Mouse (Mus musculus) kidney, adult 2 months (tissue): Measurements from ENCODE around the gene Cps1. TPM values are rescaled to one million over a fixed set of nuclear protein-coding genes. Genes with fewer than 3 reads are reported as not detected.

Source experiments
- DNase-seq: peaks from one replicate; pipeline ENCODE4 v3.0.0; 2021
- H3K27ac ChIP-seq: fragments of 200-500 bp; 2 replicates; pipeline ENCODE4 v1.5.1; 2012; ENCODE audit warnings: low read depth, low read length, control low read depth, inconsistent platforms; ENCODE audit not compliant: insufficient read depth
- H3K27me3 ChIP-seq: fragments of 200-500 bp; replicated peaks from 2 replicates; pipeline ENCODE4 v1.6.1; 2012; ENCODE audit warnings: mild to moderate bottlenecking, moderate library complexity, low read length, inconsistent platforms; ENCODE audit not compliant: control insufficient read depth, insufficient read depth
- H3K36me3 ChIP-seq: fragments of 200-500 bp; 2 replicates; pipeline ENCODE4 v1.6.1; 2012; ENCODE audit warnings: mild to moderate bottlenecking, moderate library complexity, low read length, inconsistent platforms; ENCODE audit not compliant: control insufficient read depth, insufficient read depth
- H3K4me1 ChIP-seq: fragments of 200-500 bp; 2 replicates; pipeline ENCODE4 v1.6.1; 2011; ENCODE audit warnings: low read length; ENCODE audit not compliant: control insufficient read depth, insufficient read depth
- H3K4me3 ChIP-seq: fragments of 200-500 bp; 2 replicates; pipeline ENCODE4 v1.5.1; 2011; ENCODE audit warnings: mild to moderate bottlenecking, low read depth, low read length, control low read depth; ENCODE audit not compliant: insufficient read depth
- CTCF ChIP-seq: fragments of 200-500 bp; conservative IDR thresholded peaks from 2 replicates; pipeline ENCODE4 v1.5.1; 2011; ENCODE audit warnings: low read depth, mild to moderate bottlenecking, control low read depth, low read length, moderate library complexity, mixed read lengths; ENCODE audit not compliant: insufficient read depth, insufficient read length
- POLR2A ChIP-seq: fragments of 200-500 bp; IDR thresholded peaks from one replicate; pipeline ENCODE4 v1.6.1; 2011; ENCODE audit warnings: low read depth, low read length, control low read depth
- WGBS: fragments of 180-500 bp; shearing (Covaris S2); methylation state at CpG from one replicate; pipeline ENCODE4 v1.1.7; 2018; 5-methylcytosine and 5-hydroxymethylcytosine counted together
- polyA plus RNA-seq: library from polyadenylated mRNA; depleted of rRNA; stranded (reverse); fragments of >200 nt; gene quantifications from 2 replicates; pipeline ENCODE4 v1.2.3, GENCODE M21; 2012

The Cps1 gene
- polyA plus RNA-seq, 1 experiment = not detected

DNA sequence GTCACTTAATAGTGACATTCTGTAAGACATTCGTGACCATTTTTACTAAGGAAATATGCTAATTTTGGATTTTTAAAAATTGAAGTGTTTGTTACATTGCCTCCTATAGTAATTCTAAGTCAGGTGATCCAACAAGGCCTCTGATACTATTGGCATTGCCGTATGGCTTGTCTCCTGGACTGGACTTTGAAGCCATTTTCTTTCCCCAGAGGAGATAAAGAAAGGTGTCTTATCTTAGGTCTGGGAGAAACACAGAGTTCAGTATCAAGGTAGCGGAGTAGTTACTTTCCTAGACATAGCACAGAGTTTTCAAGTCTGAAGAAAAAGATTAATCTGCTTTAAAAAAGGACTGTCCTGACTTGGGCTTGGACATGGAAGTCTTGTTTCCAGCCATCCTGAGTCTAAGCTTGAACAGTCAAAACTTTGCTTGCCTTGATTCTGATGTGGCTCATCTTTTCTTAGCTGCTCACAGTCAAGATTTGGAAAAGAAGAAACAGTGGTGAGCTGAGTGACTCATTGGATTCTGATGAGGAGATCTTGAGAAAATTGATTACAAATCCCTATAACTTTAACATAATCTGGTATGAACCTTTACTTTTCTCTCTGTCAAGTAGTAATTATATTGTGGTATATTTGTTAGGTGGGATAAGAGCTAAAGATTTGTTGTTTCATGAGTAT, 11.1 kb upstream of the Cps1 start:
- DNase-seq = no peak
- Histone ChIP-seq H3K27ac (no peak overlapping the region), H3K27me3 (no peaks in the 10 kb centered on the region), H3K4me3 (no peak overlapping the region), H3K36me3 (no peaks in the 10 kb centered on the region), H3K4me1 (no peaks in the 10 kb centered on the region)
- TF ChIP-seq POLR2A = no peak
- TF ChIP-seq CTCF = no peak
- WGBS = 75% methylated on average over 3 of the region's 3 CpGs

DNA sequence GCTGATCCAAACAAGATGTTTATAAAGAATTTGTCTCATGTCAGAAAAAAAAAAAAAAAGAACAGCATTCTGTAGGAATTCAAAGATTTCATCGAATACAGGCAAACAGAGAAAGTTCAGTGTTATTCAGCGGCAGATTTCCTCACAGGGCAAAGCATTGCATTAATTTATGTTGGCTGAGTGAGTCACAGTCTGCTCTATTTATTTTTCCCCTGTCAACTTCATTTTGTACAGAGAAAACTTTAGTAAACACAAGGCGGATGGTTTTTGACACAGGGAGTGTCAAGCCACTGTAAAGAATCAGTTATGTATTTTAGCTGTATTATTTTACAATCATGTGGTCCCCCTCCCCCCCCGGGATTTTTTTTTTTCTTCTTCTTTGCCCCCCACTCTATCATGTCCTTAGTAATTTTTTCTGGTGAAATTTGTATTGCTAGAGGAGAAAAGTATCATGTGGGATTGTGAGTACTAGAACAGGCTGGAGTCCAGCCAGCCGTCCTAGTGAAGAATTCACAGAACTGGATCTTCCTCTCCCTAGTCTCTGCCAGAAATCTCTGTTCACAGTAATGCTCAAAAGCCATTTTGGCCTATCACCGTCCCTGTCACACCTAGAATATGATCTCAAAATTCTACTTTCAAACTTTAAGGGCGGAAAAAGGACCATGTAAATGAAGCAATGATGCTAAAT, 9.3 kb upstream of the Cps1 start:
- no peak overlapping the region for H3K4me3 ChIP-seq
- H3K4me1 ChIP-seq = no peaks in the 10 kb centered on the region
- no peaks in the 10 kb centered on the region for H3K27me3 ChIP-seq
- H3K36me3 ChIP-seq = no peaks in the 10 kb centered on the region
- TF ChIP-seq CTCF (no peak), POLR2A (no peak)
- no peak overlapping the region for H3K27ac ChIP-seq
- no peak for DNase-seq
- WGBS = 71% methylated on average over 7 of the region's 7 CpGs

DNA sequence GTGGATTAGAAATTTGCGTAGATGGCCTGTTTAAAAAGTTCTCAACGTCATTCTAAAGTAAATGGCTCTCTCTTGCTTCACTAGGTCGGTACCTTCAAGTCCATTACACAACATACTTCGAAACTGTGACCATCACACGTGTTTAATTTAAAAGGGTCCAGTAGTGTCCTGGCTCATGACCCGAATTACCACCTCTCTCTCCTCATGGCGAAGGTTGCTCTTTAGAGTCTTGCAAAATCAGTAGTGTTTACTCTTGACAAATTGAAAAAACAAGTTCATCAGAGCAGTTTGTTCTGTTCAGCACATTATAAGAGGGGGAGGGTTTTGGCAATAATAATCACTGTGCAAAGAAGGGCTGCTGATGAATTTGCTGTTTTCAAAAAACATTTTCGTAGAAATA, 6.3 kb upstream of the Cps1 start:
- TF ChIP-seq POLR2A (no peak), CTCF (no peak)
- Histone ChIP-seq H3K27ac (no peak overlapping the region), H3K27me3 (no peaks in the 10 kb centered on the region), H3K4me1 (no peaks in the 10 kb centered on the region), H3K36me3 (no peaks in the 10 kb centered on the region), H3K4me3 (no peak overlapping the region)
- 57% methylated on average over 8 of the region's 8 CpGs for WGBS
- no peak for DNase-seq

DNA sequence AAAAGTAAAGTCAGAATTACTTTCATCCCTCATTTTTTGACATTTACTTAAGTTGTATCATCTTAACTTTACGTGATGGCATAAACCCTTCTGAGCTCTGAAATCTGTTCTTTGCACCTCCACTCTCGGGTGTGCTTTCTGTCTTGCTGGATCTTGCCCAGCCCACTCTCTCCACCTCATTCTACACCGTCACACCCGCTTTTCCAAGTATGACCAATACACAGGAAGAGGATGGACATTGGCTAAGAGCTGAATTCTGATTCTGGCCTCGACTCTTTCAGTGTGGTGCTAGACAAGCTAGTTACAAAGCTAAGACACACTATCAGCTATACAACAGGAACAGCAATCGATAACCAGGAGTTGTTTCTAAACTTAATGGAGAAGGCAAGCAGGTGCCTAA, 5.0 kb upstream of the Cps1 start:
- Histone ChIP-seq H3K4me1 (no peaks in the 10 kb centered on the region), H3K27me3 (no peaks in the 10 kb centered on the region), H3K36me3 (no peaks in the 10 kb centered on the region), H3K27ac (no peak overlapping the region), H3K4me3 (no peak overlapping the region)
- TF ChIP-seq POLR2A (no peak), CTCF (no peak)
- WGBS = 86% methylated on average over 6 of the region's 6 CpGs
- no peak for DNase-seq

DNA sequence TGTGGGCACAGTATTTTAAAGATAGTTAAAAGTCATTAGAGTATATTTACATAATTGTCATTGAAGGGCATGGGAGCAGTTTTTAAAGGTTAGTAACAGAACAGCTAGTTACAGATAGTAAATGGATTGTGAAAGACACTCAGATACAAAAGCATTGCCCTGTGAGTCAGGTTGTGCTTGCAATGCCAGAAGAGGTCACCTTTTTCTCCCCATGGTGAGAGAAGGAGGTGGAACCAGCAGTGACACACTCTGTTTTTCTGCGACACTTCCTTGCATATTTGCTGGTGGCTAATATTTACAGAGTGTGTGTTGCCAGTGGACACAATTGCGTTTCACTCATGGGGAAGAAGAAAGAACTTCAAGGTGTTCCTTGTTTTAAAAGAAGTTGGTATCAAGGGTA, 2.6 kb downstream of the Cps1 start:
- WGBS = 77% methylated on average over 2 of the region's 2 CpGs
- H3K4me1 ChIP-seq = no peaks in the 10 kb centered on the region
- TF ChIP-seq CTCF (no peak), POLR2A (no peak)
- no peak for DNase-seq
- H3K27ac ChIP-seq = no peak overlapping the region
- H3K4me3 ChIP-seq = no peak overlapping the region
- no peaks in the 10 kb centered on the region for H3K27me3 ChIP-seq
- H3K36me3 ChIP-seq = no peaks in the 10 kb centered on the region

DNA sequence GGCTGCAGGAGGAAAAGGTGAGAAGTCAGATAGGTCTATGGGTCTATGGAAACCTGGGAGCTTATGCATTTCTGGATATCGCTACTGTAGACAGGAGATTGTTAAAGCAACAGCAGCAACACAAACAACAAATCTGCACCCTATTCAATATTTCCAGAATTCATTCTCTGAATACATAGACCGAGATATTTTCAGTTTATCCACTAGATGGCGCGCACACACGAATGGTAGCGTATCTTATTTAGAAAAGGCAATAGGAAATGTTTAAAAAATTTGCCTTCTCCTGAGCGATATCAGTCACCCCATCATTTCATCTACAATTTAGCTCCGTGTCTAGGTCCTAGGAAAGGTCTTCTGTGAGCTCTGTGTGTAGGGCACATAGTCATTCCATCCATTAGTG, 21.1 kb downstream of the Cps1 start:
- TF ChIP-seq POLR2A (no peak), CTCF (no peak)
- peak; percentile 13 for DNase-seq
- H3K27ac ChIP-seq = no peak overlapping the region
- no peaks in the 10 kb centered on the region for H3K36me3 ChIP-seq
- H3K27me3 ChIP-seq = no peaks in the 10 kb centered on the region
- WGBS = 5% methylated on average over 8 of the region's 8 CpGs
- no peaks in the 10 kb centered on the region for H3K4me1 ChIP-seq
- H3K4me3 ChIP-seq = no peak overlapping the region

DNA sequence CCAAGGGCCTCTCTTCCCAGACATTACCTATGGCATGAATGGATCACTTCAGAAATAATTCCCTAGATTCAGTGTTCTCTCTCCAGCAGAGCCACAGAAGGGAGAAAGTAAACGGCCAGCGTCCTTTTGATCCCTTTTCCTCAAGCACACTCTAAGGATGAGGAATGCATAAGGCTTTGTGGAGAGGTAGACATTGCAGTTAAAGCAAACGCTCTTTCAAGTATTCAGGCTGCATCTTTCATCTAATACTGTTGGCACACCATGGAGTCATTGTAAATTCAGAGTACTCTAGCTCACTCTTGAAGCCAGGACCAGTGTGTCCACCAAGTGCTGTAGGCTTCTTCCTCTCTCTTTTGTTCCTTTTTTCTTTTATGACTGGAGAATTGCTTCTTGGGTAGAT, 28.4 kb downstream of the Cps1 start:
- Histone ChIP-seq H3K4me1 (no peaks in the 10 kb centered on the region), H3K27ac (no peak overlapping the region), H3K36me3 (no peaks in the 10 kb centered on the region), H3K4me3 (no peak overlapping the region), H3K27me3 (no peaks in the 10 kb centered on the region)
- TF ChIP-seq CTCF (no peak), POLR2A (no peak)
- 80% methylated on average over 3 of the region's 3 CpGs for WGBS
- no peak for DNase-seq
